Mouse (Mus musculus): ENCODE measurements around the gene Nfkbil1. TPM values are rescaled to one million over a fixed set of nuclear protein-coding genes. Genes with fewer than 3 reads are reported as not detected.
A peak's percentile ranks its signal among the peaks of the same experiment; 100 is the strongest.

Gene Nfkbil1
- polyA plus RNA-seq, 1 experiment: 57.1 TPM

DNA sequence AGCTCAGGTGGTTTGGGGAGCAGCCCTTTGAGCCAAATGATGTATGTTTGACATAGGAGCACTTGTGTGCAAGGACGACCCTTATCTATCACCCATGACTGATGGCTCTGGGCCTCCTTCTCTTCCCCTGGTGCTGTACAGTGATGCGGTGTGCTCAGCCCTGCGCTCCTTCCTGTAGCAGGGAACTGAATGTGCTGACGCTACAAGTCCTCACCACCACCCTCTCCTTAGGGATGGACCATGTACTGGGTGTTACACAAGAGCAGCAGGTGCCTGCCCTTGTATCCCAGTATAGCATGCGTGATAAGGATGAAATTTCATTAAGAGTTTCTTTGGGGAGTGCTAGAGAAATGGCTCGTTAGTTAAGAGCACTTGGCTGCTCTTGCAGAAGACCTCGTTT lies 11.6 kb upstream of the Nfkbil1 start:
- Histone ChIP-seq H3K9me3 (no peaks in the 10 kb centered on the region), H3K27me3 (replicated peaks) (peaks cover 11% of the 10 kb centered on the region), H3K4me1 (peaks cover 56% of the 10 kb centered on the region), H3K36me3 (replicated peaks; ENCODE audit: low read length) (peaks cover 92% of the 10 kb centered on the region), H3K4me3 (replicated peaks) (peak overlapping the region; percentile 12)
- no peak for TF ChIP-seq GATA1 (IDR thresholded peaks at IDR 0.05; ENCODE audit: borderline replicate concordance, low read length)
- no peak for TF ChIP-seq FLI1 (IDR thresholded peaks at IDR 0.05; ENCODE audit: low read length)

DNA sequence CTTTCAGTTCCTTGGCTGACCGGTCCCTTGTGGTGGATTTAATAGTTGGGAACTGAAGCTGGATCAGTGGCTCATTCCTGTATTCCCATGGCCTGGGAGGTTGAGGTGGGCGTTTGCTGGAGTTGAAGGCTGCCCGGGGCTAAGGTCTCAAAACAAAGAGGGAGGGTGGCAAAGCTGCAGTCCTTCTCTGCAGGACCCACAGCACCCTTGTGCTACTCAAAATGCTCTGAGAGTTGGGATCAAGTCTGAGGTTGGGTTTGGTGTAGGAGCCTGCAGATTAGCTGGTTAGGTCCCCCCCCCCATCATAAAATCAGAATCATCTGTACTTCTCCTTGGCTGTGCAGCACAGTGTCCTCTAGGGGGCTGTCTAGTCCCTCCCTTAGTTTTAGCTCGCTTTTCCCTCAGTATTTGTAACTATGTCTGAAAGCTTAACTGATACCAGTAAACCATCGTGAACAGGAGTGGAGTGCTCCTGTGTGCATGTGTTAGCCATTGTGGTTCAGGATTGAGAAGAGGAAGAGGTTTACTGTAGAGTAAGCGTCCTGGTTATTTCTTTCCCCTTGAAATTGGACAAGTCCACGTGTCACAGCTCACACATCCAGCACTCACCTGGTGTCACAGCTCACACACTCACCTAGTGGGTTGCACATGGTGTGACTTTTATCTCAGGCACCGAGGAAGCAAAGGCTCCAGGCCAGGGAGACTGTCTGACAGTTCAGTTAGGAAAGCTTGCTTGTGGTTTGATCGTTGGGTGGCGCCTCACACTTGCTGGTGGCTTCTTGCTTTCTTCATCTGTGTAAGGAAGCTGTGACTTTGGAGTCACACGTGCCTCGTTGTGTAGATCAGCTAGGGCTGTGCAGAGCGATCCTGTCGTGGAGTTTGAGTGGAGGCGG lies 10.4 kb upstream of the Nfkbil1 start:
- Histone ChIP-seq H3K27me3 (replicated peaks) (peaks cover 11% of the 10 kb centered on the region), H3K9me3 (no peaks in the 10 kb centered on the region), H3K4me3 (replicated peaks) (no peak overlapping the region), H3K36me3 (replicated peaks; ENCODE audit: low read length) (peaks cover 81% of the 10 kb centered on the region), H3K4me1 (peaks cover 58% of the 10 kb centered on the region)
- TF ChIP-seq GATA1 (IDR thresholded peaks at IDR 0.05; ENCODE audit: borderline replicate concordance, low read length): no peak

DNA sequence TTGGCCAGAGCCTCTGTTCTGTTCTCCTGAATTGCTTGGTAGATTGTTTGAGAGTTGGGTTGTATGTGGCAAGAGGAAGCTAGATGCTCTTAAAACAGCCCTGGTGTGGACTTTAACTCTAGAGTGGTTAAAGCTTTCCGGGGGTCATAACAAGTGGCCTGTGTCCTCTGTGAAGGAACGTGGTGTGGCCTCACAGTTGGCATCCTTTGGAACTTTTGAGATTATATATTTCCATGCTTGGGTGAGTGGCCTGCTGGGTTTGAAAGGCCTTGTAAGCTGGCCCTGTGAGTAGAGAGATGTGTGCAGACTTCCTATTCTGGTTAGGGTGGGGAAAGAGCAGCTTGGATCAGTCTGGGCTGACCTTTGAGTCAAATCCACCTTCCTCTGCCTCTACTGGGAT lies 9.4 kb upstream of the Nfkbil1 start:
- Histone ChIP-seq H3K4me3 (replicated peaks) (no peak overlapping the region), H3K27me3 (replicated peaks) (peaks cover 6% of the 10 kb centered on the region), H3K36me3 (replicated peaks; ENCODE audit: low read length) (peaks cover 71% of the 10 kb centered on the region), H3K9me3 (no peaks in the 10 kb centered on the region), H3K4me1 (peaks cover 64% of the 10 kb centered on the region)
- no peak for TF ChIP-seq FLI1 (IDR thresholded peaks at IDR 0.05; ENCODE audit: low read length)
- TF ChIP-seq GATA1 (IDR thresholded peaks at IDR 0.05; ENCODE audit: borderline replicate concordance, low read length): no peak

DNA sequence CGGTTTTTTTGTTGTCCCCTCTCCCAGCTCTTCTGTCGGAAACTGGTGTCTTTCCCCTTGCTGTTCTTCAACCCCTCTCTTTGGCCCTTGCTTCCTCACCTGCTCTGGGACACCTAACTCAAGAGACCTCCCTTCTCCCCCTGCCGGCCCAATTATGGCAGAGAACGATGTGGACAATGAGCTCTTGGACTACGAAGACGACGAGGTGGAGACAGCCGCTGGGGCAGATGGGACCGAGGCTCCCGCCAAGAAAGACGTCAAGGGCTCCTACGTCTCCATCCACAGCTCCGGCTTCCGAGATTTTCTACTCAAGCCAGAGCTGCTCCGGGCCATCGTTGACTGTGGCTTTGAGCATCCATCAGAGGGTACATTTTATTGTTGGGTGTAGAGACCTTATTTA lies 7.5 kb upstream of the Nfkbil1 start:
- no peak for TF ChIP-seq FLI1 (IDR thresholded peaks at IDR 0.05; ENCODE audit: low read length)
- TF ChIP-seq GATA1 (IDR thresholded peaks at IDR 0.05; ENCODE audit: borderline replicate concordance, low read length): no peak
- peaks cover 53% of the 10 kb centered on the region for H3K36me3 ChIP-seq (replicated peaks; ENCODE audit: low read length)
- no peaks in the 10 kb centered on the region for H3K9me3 ChIP-seq
- H3K27me3 ChIP-seq (replicated peaks): peaks cover 2% of the 10 kb centered on the region
- peak overlapping the region; percentile 95 for H3K4me3 ChIP-seq (replicated peaks)
- peaks cover 70% of the 10 kb centered on the region for H3K4me1 ChIP-seq

DNA sequence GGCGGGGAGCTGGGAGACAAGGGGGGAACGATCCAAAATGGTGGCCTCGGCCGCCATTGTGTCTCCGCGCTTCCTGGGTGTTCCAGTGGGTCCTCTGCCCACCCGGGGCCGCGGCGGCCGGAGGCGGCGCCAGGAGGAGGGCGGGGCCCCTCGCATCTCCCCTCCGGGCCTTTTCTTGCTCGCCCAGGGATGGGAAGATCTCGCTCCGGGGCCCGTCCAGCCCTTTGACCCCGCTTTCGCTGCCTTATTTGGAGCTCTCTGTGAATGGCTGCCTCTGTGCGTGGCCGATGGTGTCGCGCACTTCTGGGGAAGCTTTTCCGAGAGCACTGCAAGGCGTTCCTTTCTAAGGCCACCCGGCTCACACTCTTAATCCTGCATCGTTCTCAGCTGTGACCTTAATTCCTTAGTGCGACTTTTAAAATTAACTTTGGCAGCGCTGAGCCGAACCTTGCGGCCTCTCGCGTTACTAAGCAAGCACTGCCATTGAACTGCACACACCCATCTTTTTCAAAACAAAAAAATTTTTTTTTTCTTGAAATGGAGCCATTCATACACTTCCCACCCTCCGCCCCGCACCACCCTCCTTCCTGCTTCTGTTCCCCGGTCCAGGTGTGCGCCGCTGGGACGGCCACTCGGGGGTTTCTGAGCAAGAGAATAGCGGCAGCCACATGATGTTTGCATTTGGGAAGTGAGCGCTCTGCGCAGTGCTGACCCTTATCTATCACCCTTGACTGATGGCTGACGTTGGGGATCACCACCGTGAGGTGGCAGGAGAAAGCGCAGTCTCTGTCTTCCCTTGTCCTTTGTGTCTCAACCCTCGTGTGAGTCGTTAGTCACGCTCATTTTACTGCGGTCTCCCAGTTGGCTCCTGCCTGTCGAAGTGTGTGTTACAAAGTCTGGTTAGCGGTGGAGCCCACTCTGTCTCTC lies 6.7 kb upstream of the Nfkbil1 start:
- Histone ChIP-seq H3K27me3 (replicated peaks) (peaks cover 2% of the 10 kb centered on the region), H3K9me3 (no peaks in the 10 kb centered on the region), H3K4me1 (peaks cover 69% of the 10 kb centered on the region), H3K4me3 (replicated peaks) (peak overlapping the region; percentile 95), H3K36me3 (replicated peaks; ENCODE audit: low read length) (peaks cover 53% of the 10 kb centered on the region)
- TF ChIP-seq FLI1 (IDR thresholded peaks at IDR 0.05; ENCODE audit: low read length) (no peak), GATA1 (IDR thresholded peaks at IDR 0.05; ENCODE audit: borderline replicate concordance, low read length) (peak; percentile 81; the same call in 1 of the 3 replicates)

DNA sequence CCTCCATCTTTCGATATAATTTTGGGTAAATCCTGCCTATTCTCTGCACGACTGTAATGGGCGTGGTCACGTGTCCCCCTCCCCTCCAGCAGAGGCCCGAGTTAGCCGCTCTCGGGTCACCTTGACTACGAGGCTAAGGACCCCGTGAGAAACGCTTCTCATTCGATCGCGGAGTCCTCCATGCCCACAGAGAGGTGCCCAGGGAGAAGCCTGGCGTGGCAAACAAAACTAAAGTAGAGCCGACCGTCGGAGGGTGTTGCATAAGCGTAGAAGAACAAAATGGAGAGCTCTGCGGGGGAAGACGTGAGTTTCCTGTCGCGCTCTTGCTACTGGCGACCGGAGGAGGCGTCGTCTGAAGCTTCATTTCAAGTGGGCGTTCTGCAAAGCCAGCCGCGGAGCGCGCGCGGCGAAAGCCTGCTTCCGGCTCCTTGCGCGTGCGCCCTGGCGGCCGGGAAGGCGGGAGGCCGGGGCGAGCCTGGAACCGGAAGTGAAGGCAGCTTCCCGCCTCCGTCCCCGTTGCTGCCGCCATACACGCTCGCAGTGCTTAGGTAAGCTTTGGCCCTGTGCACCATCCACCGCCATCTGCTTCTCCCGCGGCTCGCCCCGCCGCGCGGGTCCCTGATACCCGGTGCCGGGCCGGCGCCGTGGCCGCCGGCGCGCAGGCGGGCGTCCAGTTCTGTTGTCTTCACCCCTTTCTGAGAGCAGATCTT lies 5.9 kb upstream of the Nfkbil1 start, which contains the start of gene Ddx39b:
TSS of gene Ddx39b (plus strand) at position 442 of the 710 bp plus-strand sequence.
- Histone ChIP-seq H3K36me3 (replicated peaks; ENCODE audit: low read length) (peaks cover 49% of the 10 kb centered on the region), H3K27me3 (replicated peaks) (no peaks in the 10 kb centered on the region), H3K4me1 (peaks cover 67% of the 10 kb centered on the region), H3K9me3 (no peaks in the 10 kb centered on the region), H3K4me3 (replicated peaks) (peak within 1 kb of the TSS; percentile 95)
- no peak for TF ChIP-seq GATA1 (IDR thresholded peaks at IDR 0.05; ENCODE audit: borderline replicate concordance, low read length)
- TF ChIP-seq FLI1 (IDR thresholded peaks at IDR 0.05; ENCODE audit: low read length): peak; percentile 98

DNA sequence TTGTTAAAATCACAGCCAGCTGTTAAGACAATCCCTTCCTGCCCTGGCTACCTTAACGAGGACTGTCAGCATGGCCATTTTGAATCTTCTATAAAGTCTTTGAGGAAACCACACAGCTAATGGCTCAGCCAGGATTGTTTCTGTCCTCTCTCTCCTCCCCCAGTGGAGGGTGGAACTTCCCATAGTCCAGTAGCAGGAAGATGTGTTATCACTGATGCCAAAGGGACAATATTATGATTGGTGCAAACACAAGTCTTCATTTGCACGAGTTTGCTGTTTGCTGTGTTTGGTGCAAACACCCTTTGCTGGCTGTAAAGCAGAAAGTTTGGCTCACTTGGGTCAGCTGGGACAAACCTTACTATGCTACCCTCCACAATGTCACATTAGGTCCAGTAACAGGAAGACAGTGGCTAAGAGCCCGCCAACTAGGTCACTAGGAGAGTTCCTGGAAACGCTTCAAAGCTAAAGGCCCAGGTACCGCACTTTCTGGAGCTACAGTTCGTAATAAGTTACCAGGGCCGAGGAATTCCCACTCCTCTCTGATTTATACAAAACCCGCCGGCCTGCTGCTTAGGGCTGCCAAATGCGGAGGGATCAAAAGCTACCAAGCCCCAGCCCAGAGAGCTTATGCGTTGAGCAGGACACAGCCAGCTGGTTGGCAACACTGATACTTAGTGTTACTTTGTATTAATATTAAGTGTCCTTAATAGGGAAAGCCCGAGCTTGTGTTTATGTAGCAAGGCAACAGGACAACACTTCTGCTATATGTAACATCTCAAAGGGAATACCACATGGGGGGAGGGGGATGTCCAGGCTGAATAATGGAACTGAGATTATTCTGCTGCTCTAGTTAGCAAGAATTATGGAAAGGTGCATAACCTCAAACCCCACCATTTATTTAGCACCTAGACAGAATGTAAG lies 5.1 kb upstream of the Nfkbil1 start:
- Histone ChIP-seq H3K4me3 (replicated peaks) (peak overlapping the region; percentile 95), H3K27me3 (replicated peaks) (no peaks in the 10 kb centered on the region), H3K36me3 (replicated peaks; ENCODE audit: low read length) (peaks cover 40% of the 10 kb centered on the region), H3K4me1 (peaks cover 63% of the 10 kb centered on the region), H3K9me3 (no peaks in the 10 kb centered on the region)
- TF ChIP-seq GATA1 (IDR thresholded peaks at IDR 0.05; ENCODE audit: borderline replicate concordance, low read length) (no peak), FLI1 (IDR thresholded peaks at IDR 0.05; ENCODE audit: low read length) (no peak)

DNA sequence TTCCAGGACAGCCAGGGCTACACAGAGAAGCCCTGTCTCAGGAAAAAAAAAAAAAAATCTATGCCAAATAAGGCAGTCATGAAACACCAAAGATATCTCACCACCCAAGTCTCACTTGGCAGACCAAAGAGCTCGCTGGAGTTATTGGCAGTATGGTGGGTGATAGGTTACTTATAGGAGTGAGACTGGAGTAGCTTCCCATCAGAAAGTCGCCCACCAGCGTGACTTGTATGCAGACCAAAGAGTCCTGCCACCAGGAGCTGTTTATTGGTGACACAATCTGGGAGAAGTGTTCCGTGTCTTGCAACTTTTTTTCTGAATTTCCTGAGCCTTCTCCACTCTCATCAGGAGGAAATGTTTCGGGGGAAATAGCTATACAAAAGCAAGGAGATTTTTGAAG lies 4.1 kb upstream of the Nfkbil1 start:
- Histone ChIP-seq H3K27me3 (replicated peaks) (no peaks in the 10 kb centered on the region), H3K4me3 (replicated peaks) (no peak overlapping the region), H3K9me3 (no peaks in the 10 kb centered on the region), H3K4me1 (peaks cover 58% of the 10 kb centered on the region), H3K36me3 (replicated peaks; ENCODE audit: low read length) (peaks cover 31% of the 10 kb centered on the region)
- TF ChIP-seq FLI1 (IDR thresholded peaks at IDR 0.05; ENCODE audit: low read length) (no peak), GATA1 (IDR thresholded peaks at IDR 0.05; ENCODE audit: borderline replicate concordance, low read length) (no peak)

Measured in megakaryocyte, embryonic 14.5 days (primary cell).